Mouse (Mus musculus) olfactory bulb, adult 2 months (tissue): ENCODE measurements around the gene Otogl. TPM values are rescaled to one million over a fixed set of nuclear protein-coding genes. Genes with fewer than 3 reads are reported as not detected.

Source experiments
- H3K27ac ChIP-seq: fragments of 200-500 bp; 2 replicates; pipeline ENCODE4 v1.5.1; 2012; ENCODE audit warnings: low read depth, low read length; ENCODE audit not compliant: insufficient read depth
- H3K4me1 ChIP-seq: fragments of 200-500 bp; 2 replicates; pipeline ENCODE4 v1.6.1; 2012; ENCODE audit warnings: low read length; ENCODE audit not compliant: control insufficient read depth, insufficient read depth
- H3K4me3 ChIP-seq: fragments of 200-500 bp; 2 replicates; pipeline ENCODE4 v1.5.1; 2012; ENCODE audit warnings: mild to moderate bottlenecking, low read depth, low read length, moderate library complexity; ENCODE audit not compliant: insufficient read depth
- CTCF ChIP-seq: fragments of 200-500 bp; IDR thresholded peaks from 2 replicates; pipeline ENCODE4 v1.5.1; 2012; ENCODE audit warnings: low read depth, mild to moderate bottlenecking, low read length, moderate library complexity; ENCODE audit not compliant: insufficient read depth
- POLR2A ChIP-seq: fragments of 200-500 bp; IDR thresholded peaks from 2 replicates; pipeline ENCODE4 v1.6.1; 2012; ENCODE audit warnings: mild to moderate bottlenecking, low read depth, low read length, moderate library complexity; ENCODE audit not compliant: insufficient read depth
- WGBS: fragments of 180-500 bp; shearing (Covaris S2); methylation state at CpG from one replicate; pipeline ENCODE4 v1.1.7; 2018; 5-methylcytosine and 5-hydroxymethylcytosine counted together
- polyA plus RNA-seq: library from polyadenylated mRNA; stranded (reverse); fragments of >200 nt; gene quantifications from 2 replicates; pipeline ENCODE4 v1.2.4, GENCODE M21; 2012; ENCODE audit warnings: low replicate concordance; ENCODE audit not compliant: missing spikeins, insufficient read depth, insufficient read length

Otogl gene
- polyA plus RNA-seq, 1 experiment, result not detected

GRCm38 (mm10) chr10:107794812-107795756, 116.8 kb downstream of the Otogl start:
- TF ChIP-seq POLR2A, result no peak
- TF ChIP-seq CTCF, result no peak
- Histone ChIP-seq H3K4me1 (no peaks in the 10 kb centered on the region), H3K27ac (no peak overlapping the region), H3K4me3 (no peak overlapping the region)
- WGBS, result 39% methylated on average over 10 of the region's 10 CpGs

GRCm38 (mm10) chr10:107792491-107792890, 119.4 kb downstream of the Otogl start:
- WGBS, result 80% methylated on average over 3 of the region's 3 CpGs
- H3K27ac ChIP-seq, result no peak overlapping the region
- no peaks in the 10 kb centered on the region for H3K4me1 ChIP-seq
- no peak overlapping the region for H3K4me3 ChIP-seq
- TF ChIP-seq CTCF (no peak), POLR2A (no peak)

GRCm38 (mm10) chr10:107779548-107779947, 132.4 kb downstream of the Otogl start:
- Histone ChIP-seq H3K27ac (no peak overlapping the region), H3K4me1 (no peaks in the 10 kb centered on the region), H3K4me3 (no peak overlapping the region)
- TF ChIP-seq POLR2A (no peak), CTCF (no peak)
- WGBS, result 71% methylated on average over 2 of the region's 2 CpGs

GRCm38 (mm10) chr10:107759624-107760023, 152.3 kb downstream of the Otogl start:
- WGBS, result 91% methylated on average over 1 of the region's 1 CpGs
- Histone ChIP-seq H3K27ac (no peak overlapping the region), H3K4me3 (no peak overlapping the region), H3K4me1 (no peaks in the 10 kb centered on the region)
- TF ChIP-seq CTCF (no peak), POLR2A (no peak)

- no peak for TF ChIP-seq POLR2A
- TF ChIP-seq CTCF, result no peak
- H3K27ac ChIP-seq, result no peak overlapping the region
- no peak overlapping the region for H3K4me3 ChIP-seq
- 95% methylated on average over 3 of the region's 3 CpGs for WGBS
- peaks cover 5% of the 10 kb centered on the region; the same call in 1 of the 2 replicates for H3K4me1 ChIP-seq
Observed at GRCm38 (mm10) chr10:107753471-107753870, 158.5 kb downstream of the Otogl start.

GRCm38 (mm10) chr10:107752351-107753143, 159.4 kb downstream of the Otogl start:
- no peak overlapping the region for H3K4me3 ChIP-seq
- H3K27ac ChIP-seq, result no peak overlapping the region
- 15% methylated on average over 15 of the region's 15 CpGs for WGBS

GRCm38 (mm10) chr10:107751944-107752343, 160.0 kb downstream of the Otogl start:
- 18% methylated on average over 6 of the region's 6 CpGs for WGBS
- Histone ChIP-seq H3K4me3 (no peak overlapping the region), H3K27ac (no peak overlapping the region), H3K4me1 (peaks cover 5% of the 10 kb centered on the region; the same call in 1 of the 2 replicates)
- TF ChIP-seq CTCF, result no peak
- TF ChIP-seq POLR2A, result no peak

More at GRCm38 (mm10) chr10:107752351-107753143, 159.4 kb downstream of the Otogl start:
- no peak for TF ChIP-seq POLR2A
- TF ChIP-seq CTCF, result no peak
- peaks cover 5% of the 10 kb centered on the region; the same call in 1 of the 2 replicates for H3K4me1 ChIP-seq

GRCm38 (mm10) chr10:107747566-107747965, 164.4 kb downstream of the Otogl start:
- 18% methylated on average over 5 of the region's 5 CpGs for WGBS
- no peak for TF ChIP-seq CTCF
- no peak for TF ChIP-seq POLR2A

GRCm38 (mm10) chr10:107746717-107747116, 165.2 kb downstream of the Otogl start:
- Histone ChIP-seq H3K4me1 (no peaks in the 10 kb centered on the region), H3K27ac (no peak overlapping the region), H3K4me3 (no peak overlapping the region)
- 30% methylated on average over 9 of the region's 9 CpGs for WGBS
- TF ChIP-seq POLR2A (no peak), CTCF (no peak)

More at GRCm38 (mm10) chr10:107747566-107747965, 164.4 kb downstream of the Otogl start:
- Histone ChIP-seq H3K4me1 (peaks cover 3% of the 10 kb centered on the region; the same call in 1 of the 2 replicates), H3K27ac (no peak overlapping the region), H3K4me3 (no peak overlapping the region)
